Mouse (Mus musculus): ENCODE results near the gene Wdr93.

Gene Wdr93

DNA sequence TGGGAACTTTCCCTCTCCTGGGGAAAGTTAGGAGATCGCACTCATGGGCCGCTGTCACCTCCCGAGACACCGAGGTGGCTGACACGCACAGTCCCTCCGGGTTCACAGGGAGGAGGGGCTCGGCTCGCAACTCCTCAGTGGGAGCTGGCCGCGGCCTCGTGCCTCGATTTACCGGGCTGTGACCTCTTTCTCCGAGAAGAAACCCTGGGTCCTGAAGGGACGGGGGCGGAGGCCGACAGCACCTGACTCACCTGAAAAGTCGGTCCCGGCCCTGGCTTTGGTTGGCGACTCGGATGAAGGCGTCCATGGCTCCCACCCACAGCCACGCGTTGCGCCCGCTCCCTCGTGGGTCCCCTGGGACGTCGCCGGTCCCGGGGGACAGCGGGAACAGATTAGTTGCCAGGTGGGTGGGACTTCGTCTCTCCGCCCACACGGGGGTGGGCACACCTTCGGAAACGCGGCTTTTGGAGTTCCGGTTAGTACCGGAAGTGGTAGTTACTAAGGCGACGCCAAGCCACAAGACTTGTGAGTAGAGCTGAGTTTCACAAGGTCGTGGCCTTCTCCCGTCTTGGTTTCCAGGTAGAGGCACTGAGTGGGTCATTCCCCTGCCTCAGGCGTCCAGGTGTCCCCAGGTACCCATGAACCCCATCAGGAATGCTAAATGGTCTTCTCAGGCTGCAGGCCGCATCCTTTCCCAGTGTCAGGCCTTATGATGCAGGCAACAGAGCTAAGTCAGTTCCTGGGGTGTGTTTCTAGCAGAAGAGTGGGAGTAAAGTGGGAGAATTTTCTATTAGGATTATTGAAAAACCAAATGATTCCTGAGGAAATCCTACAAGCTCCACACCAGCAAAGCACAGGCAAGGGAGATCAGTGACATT lies at the start of gene Wdr93, which contains the start of gene Pex11a:
Wdr93 (plus strand) TSS at position 505 of the 878 bp plus-strand sequence.
Pex11a (minus strand) TSS at position 473 of the 878 bp plus-strand sequence.
- in situ Hi-C loops (cut with MboI, MseI), result no loop called here

DNA sequence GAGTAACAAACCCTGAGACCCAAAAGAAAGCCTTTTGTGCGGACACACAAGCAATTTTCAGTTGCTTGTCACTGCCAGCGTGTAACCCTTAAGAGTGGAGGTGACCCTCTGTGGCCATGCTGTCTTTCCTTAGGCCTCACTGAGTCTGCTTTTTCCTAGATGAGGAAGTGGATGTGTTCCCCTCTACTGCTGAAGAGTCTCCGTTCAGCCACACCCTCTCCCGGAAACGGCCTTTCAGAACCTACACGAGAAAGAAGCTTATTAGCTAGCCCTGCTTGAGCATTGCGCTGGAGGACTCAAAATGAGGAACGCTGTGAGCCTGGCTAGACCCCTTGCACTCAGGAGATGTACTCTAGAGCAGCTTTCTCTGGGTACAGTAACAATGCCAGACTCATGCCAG lies 46.5 kb upstream of the Wdr93 start:
- in situ Hi-C loops (cut with MboI, MseI), result loop anchor here (25.0 kb wide), 2 partner anchors 816 to 1091 kb away; no protein-coding TSS in a partner anchor

DNA sequence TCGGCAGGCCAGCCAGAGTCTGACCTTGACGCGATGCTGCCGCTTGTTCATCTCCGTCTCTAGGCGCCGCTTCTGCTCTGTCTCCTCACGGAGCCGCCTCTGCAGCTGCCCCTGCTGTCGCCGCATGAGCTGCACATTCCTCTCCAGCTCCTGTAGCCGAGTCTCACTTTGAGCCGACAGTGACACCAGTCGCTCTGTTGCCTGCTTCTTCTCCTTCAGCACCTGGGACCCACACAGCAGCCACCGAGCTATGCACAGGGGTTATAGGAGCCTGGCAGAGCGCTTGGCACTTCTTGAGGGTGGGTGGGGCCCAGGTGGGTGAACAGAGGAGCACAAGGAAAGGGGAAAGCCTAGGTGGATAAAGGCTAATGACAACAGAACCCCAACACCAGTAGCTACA lies 40.2 kb upstream of the Wdr93 start:
- in situ Hi-C loops (cut with MboI, MseI), result no loop called here

DNA sequence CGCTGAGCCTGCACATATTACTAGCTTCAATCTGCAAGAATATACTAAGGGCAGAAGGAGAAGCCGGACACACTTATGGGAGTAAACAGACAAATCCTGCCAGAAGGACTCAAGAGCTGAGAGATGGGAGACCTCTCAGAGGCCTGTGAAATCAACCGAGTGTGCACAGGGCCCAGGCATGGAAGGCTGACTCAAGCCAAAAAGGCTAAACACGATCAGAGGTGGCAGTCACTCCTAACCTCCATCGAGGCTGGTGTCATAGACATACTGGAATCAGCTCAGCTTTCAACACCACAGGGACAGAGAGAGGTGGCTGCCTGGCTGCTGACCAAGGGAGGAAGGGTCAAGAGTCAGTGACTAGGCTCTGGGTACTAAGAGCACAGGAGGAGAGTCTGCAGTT lies 37.8 kb upstream of the Wdr93 start:
- in situ Hi-C loops (cut with MboI, MseI), result no loop called here

- in situ Hi-C loops (cut with MboI, MseI), result no loop called here
Observed at GRCm38 (mm10) chr7:79710130-79710607, 32.8 kb upstream of the Wdr93 start.

- in situ Hi-C loops (cut with MboI, MseI), result no loop called here
Observed at GRCm38 (mm10) chr7:79710831-79711230, 32.1 kb upstream of the Wdr93 start.

DNA sequence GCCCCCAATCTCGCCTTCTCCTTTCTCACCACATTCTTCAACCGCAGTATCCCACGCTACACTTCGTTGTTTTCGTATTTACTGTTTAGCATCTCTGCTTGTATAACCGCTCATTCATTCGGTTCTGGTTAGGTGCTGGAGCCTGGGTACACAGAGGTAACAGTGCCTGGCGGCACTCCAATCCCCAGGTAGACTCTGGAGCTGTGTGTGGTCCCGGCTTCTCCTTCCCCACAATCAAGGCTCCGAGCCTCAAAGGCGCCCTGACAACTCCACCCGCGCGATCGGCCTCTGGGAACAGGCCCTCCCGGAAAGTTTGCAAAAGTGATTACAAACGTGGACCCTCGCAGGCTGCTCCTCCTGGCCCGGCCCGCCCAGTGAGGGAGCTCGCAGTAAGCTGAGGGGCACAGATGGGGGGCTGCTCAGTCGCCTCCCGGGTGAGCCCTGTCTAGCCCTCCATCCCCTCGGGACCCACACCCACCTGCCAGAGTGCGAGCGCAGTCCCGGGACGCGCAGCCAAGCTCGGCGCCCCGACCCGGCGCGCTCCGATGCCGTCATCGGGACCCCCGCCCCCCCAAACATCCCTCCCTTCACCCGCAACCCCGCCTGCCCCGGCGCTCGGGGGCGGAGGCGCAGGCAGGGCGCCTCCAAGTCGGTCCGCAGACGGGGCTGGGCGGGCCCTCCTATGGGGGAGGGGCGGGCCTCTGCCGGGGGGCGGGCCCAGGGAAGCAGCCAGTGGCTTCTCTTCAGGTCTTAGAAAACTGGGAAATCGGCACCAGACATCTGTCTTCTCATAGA lies 27.6 kb upstream of the Wdr93 start, which contains the start of gene Kif7:
Kif7 (minus strand) TSS at position 534 of the 795 bp plus-strand sequence.
- in situ Hi-C loops (cut with MboI, MseI), result no loop called here

GRCm38 (mm10) chr7:79721386-79721977 lies 21.5 kb upstream of the Wdr93 start:
- in situ Hi-C loops (cut with MboI, MseI), result no loop called here

DNA sequence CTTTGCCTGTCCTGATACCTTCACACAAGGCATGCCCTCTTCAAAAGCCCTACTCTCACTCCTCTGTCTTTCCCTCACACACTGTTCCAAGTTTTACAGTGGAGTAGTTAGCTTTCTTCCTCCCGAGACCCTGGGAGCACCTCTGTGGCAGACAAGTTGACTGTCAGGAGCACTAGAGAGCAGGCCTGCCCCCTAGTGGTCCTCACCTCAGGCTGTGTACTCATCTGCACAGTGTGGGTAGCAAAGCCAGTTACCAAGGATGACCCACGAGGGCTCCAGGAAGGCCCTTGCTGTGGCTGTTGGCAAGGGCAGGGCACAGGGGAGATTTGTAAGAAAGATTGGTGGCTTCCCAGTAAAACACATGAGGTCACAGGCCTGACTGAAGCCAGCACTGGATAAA lies 15.9 kb upstream of the Wdr93 start:
- in situ Hi-C loops (cut with MboI, MseI), result no loop called here

DNA sequence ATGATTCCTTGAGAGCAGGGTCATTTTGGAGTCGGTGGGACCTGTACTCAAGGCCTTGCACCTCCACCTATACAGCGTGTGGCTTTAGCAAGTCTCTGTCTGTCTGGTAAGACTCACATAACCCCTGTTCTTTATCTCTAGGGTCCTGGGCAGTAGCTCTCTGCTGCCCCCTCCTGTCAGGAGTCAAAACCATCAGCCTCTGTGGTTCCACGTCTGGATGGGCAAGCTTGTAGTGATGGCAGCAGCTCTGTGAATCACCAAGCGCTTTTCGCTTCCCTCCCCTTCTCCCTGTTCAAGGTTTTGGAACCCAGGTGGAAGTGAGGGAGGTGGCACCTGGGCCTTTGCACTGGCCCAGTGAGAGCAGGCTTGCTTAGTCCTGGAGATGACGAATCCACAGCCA lies 14.7 kb upstream of the Wdr93 start:
- in situ Hi-C loops (cut with MboI, MseI), result no loop called here

DNA sequence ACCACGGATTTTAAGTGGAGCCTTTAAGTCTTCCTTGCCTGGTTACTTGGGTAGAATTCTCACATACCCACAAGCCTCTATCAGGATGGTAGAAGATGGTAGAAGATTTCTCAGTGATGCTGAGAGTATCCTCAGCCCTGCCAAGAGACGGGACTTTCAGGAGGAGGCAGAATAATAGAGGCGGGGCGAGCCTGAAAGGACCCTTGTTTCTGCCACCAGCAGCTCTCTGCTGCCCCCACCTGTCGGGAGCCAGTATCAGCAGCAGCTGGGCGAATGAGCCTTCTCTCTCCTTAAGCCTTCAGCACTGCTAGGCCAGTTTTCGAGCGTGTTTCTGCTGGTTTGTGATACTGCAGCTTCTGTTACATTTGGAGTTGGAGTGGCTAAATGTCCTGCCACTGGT lies 13.8 kb upstream of the Wdr93 start:
- in situ Hi-C loops (cut with MboI, MseI), result no loop called here

DNA sequence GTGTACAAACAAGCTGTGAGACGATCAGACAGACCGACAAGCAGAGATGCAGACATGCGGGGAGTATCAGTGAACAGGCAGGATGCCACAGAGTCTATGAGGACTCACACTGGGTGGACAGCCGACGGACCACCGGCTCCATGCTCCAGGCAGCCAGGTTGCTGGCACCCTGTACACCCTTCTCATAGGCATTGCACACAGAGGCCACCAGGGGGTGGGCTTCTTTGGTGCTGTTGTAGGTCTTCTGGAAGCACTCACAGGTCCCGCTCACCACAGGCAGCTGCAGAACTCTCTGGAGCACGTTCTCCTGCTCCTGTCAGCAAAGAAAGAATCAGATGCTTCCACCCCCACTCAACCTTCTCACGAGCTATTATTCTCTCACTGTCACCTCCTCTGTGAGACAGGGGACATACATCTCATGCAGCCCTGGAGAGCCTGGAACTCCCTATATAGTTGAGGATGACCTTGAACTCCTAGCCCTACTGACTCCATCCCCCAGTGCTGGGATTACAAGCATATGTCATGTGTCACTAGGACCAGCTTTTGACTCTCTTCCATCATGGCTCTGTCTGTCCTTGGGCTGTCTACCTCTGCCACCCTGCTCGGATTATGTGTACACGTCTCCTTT lies 13.1 kb upstream of the Wdr93 start:
- in situ Hi-C loops (cut with MboI, MseI), result no loop called here

GRCm38 (mm10) chr7:79731438-79731837 lies 11.5 kb upstream of the Wdr93 start:
- in situ Hi-C loops (cut with MboI, MseI), result no loop called here

DNA sequence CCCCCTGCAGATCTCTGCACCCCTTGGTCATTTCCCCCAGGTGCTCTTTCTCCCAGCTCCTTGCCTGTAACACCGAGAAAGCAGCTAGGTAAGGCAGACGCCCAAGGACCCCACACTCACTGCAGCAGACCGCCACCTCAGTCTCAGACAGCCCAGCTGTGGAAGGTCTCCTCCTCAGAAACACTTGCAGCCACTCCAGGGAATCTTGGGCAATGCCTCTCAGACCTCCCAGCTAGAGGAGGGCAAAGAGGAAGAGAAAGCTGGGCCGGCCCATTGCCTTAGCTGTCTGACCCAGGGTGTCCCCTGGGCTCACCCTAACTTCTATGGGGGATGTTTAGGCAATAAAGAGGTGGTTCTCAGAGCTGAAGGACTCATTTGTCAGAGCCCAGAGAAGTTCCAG lies 10.3 kb upstream of the Wdr93 start, which contains the start of gene Plin1:
Plin1 (minus strand) TSS at position 282 of the 400 bp plus-strand sequence.
- in situ Hi-C loops (cut with MboI, MseI), result no loop called here

- in situ Hi-C loops (cut with MboI, MseI), result no loop called here
Observed at GRCm38 (mm10) chr7:79734563-79734962, 8.4 kb upstream of the Wdr93 start.

GRCm38 (mm10) chr7:79736511-79736910 lies 6.5 kb upstream of the Wdr93 start:
- in situ Hi-C loops (cut with MboI, MseI), result no loop called here

GRCm38 (mm10) chr7:79738913-79739312 lies 4.0 kb upstream of the Wdr93 start:
- in situ Hi-C loops (cut with MboI, MseI), result no loop called here

GRCm38 (mm10) chr7:79740279-79740678 lies 2.7 kb upstream of the Wdr93 start:
- in situ Hi-C loops (cut with MboI, MseI), result no loop called here

DNA sequence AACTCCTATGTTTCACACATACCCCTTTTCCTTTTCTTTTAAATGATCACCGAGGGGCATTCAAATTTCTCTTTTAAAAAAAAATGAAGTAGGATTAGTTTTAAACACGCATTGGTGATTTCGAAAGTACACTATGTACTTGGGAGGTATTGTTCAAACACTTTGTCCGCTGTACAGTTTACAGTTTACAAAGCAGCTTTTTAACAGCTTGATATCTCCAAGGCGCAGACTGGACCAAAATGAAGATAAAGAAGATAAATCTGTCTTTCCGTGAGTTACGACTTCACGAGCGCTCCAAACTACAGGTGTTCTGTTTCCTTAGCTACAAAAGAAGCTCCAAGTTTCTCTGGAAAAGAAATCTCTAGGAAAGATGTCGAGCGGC lies 695 bp upstream of the Wdr93 start:
- in situ Hi-C loops (cut with MboI, MseI), result no loop called here

DNA sequence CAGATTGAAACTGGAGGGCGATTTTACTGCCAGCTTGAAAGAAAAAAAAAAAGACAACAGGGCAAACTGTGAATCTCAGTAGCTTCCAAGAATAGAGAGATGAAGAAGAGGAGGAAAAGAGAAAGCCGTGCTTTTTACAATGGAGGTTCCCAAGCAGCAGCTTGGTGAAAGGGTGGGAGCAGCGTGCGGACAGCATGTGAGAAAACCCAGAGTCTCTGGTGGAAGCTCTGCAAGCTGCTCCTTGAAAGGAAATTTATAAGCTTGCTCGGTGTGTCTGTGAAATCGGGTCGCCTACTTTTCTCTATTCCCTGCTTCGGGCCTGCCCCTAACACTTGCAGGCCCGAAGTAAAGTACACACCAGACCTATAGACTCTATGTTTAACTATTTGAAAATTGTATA lies 1.1 kb downstream of the Wdr93 start:
- in situ Hi-C loops (cut with MboI, MseI), result no loop called here

DNA sequence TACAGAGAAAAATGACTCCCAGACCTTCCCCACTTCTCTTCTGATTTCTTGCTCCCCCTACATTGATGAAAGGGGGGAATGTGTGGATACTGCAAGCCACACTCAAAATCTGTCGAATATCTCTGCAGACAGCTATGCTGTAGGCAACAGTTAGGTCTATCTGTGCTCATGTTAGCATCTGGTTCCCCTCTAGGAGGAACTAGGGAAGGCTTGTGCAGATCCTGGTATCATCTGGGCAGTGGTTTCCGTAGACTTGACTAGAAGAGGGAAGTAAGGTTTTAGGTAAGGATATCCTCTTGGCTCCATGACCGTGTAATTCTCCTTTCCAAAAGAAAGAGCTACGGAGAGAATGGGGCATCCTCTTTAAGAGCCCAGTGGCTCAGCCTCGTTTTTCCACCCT lies 1.6 kb downstream of the Wdr93 start:
- in situ Hi-C loops (cut with MboI, MseI), result no loop called here
